Mouse (Mus musculus) megakaryocyte-erythroid progenitor cell, adult 5-6 weeks (primary cell): ENCODE results near the gene Exoc4. TPM values are rescaled to one million over a fixed set of nuclear protein-coding genes. Genes with fewer than 3 reads are reported as not detected.

Source experiments
- ATAC-seq: replicated peaks from 2 replicates; pipeline ENCODE4 v1.8.0; 2016; ENCODE audit warnings: mild to moderate bottlenecking, inconsistent platforms; ENCODE audit not compliant: severe bottlenecking, poor library complexity, low FRiP score, low TSS enrichment
- total RNA-seq, 2 experiments: library from RNA; stranded (forward) in 1 of 2; stranded (reverse) in 1 of 2; fragments of 200-1000, 215-1000 nt in 1 of 2; fragments of >200 nt in 1 of 2; fragmentation: Nextera tagmentation in 1 of 2; gene quantifications; 2 replicates each; pipeline ENCODE4 v1.2.3; 2014 to 2017

Exoc4 gene
- 49.6 and 58.1 TPM in 2 replicates for total RNA-seq (2014; fragmentation: Nextera tagmentation)
- 57.8 and 66.7 TPM in 2 replicates for total RNA-seq (2017)

- ATAC-seq, result peak; percentile 100
Measured at GRCm38 (mm10) chr6:33248894-33249758, at the start of gene Exoc4. Gene Exoc4, plus strand, starts transcription at chr6:33249085.

DNA sequence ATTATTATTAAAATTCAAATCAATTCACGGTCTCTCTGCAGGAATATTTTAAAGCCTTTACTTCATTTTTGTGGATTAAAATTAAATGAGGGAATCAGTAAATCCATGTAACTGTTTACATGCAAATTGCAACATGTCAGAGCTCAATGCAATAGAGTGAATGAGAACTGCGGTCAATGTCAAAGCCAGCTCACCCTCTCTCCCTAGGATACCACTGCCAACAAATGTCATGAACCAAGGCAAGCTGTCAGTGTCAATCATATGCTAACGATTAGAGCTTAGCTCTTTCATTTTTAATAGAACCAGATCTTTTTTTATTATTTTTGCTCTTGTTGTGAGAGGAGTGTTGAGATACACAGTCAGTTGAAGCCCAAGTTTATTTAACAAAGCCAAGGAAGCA, 30.1 kb upstream of the Exoc4 start:
- ATAC-seq, result no peak

- ATAC-seq, result no peak
Measured at GRCm38 (mm10) chr6:33226700-33227099, 22.2 kb upstream of the Exoc4 start.

GRCm38 (mm10) chr6:33227371-33227770, 21.5 kb upstream of the Exoc4 start:
- ATAC-seq, result no peak

GRCm38 (mm10) chr6:33241250-33241649, 7.6 kb upstream of the Exoc4 start:
- ATAC-seq, result no peak

DNA sequence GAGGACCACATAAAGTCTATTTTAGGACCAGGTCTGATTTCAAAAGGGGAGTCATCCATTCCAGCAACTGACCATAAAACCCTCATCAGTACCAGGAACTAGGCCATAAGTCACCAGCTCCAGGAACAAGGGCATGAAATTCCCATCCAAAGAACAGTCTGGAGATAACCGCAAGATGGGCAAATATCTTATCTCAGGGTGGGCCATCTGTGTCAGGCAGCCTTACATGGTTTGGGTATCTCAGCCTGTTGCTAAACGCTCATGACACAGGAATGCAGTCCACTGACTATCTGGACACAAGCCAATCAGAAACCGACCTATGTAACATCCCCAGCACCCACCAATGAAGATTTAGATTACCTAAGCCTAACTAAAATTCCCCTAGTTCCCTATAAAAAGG, 4.3 kb upstream of the Exoc4 start:
- ATAC-seq, result no peak

DNA sequence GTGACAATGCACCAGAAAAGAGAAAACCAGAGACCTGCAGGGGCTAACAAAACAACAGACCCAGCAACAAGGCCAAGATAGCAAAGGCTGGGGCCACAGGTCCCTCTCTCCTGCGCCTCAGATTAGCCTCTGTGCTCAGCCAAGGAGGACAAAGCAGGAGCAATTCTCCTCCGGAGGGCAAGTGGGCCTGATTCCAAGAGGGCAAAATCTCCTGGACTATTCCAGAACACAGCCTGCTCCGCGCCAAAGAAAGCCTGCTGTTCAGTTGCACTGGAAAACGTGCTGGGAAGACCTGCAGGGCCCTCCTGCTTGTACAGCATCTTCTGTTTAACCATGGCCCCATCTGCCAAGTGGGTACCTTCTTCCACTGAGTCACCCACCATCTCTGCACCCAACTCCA, 1.7 kb upstream of the Exoc4 start:
- ATAC-seq, result no peak

DNA sequence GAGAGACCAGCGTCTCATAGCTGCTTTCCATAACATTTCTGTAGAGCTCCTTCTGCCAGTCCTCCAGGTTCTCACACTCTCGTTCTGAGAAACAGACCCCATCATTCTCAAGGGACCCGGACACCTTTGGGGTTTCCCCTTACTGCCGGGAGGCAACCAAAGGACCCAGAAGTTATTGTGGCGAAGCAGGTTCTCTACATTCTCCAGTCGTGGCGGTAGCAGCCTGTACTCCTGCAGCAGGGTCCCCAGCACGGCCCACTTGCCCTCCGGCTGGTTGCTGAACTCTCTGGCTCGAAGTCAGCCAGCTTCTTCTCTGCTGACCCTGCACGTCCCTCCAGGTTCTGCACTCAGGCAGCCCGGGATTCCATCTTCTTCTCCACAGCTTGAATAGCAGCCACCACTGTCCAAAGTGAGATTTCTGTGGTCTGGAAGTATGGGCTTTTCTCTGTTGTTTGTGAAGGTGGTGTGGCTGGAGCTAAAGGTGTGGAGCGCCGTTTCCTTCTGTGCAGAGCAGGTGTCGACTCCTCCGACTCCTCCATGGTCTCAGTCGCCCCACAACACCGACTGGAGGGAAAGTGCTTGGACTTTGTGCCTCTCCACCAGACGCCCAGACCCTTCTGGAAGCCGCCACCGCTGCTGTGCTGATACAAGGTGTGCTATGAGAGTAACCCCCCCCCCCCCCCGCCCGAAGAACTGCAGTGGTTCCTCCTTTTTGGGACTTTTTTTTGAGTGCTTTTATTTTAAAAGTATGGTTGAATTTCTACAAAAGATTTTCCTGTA, 1.1 kb upstream of the Exoc4 start:
- no peak for ATAC-seq

DNA sequence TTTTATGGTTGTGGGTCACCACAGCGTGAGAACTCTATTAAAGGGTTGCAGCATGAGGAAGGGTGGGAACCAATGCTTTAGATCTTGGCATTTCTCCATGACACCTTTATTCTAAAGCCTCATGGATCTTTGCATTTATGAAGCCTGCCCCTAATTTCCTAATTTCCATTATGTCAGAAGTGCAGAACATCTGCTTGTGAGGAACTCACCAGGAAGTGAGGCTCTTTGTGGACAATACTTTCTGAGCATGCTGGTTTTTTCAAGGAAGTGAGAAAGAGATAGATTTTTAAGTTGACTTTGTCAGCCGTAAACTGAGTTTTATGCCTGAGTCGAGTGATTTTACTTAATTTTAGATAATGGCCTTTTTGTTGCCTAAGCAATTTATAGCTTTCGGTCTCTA, 7.8 kb downstream of the Exoc4 start:
- no peak for ATAC-seq

DNA sequence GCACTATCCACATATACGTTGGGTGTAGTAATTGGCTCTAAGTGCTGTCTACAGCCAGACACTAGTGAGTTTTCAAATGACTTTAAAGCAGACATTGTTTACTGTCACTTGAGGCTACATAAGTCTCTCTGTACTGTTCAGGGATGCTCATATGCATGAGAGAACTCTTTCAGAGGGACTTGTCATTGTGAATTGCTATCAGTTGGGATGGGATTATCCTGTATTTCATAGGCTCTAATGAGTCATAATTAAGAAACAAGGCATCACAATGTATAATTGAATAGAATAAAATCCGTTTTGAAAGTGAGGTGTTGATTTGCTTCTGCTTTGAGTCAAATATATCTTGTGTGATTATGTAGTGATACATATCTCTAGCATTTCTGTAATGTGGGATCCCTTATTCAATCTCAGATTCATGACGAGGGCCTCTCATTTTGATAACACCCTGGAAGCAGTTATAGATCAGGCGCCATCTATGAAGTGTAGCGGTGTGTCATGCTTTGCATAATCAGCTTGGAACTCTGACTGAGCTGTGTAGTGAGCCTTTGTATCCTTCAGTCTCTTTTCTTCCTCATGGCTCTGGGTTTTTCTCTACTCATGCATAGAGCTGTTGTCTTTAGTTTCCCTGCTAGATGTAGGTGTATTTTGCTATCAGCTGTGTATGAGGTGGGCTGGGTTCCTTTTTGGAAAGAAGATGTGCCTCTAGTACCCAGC, 8.3 kb downstream of the Exoc4 start:
- ATAC-seq, result no peak

- ATAC-seq, result peak; percentile 94
Measured at GRCm38 (mm10) chr6:33259926-33260325, 11.0 kb downstream of the Exoc4 start.

GRCm38 (mm10) chr6:33261606-33262005, 12.7 kb downstream of the Exoc4 start:
- no peak for ATAC-seq

DNA sequence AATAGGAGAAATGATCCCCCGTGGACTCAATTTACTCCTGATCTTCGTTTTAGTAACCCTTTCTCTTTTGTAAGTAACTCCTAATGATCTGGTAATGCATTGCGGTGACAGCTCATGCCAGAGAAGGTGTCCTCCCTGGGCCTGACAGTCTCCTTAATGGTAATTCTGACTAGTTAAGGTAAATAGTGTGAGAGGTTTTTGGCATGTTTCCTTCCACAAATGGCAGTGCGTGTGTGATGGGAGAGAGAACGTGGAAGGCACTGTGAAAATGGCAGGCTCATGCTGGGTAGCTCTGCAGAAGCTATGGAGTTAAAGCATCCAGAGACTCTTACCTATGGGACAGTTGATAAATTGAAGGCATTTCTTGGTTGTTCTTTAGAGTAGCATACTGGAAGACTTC, 15.1 kb downstream of the Exoc4 start:
- ATAC-seq, result no peak

GRCm38 (mm10) chr6:33264388-33264787, 15.5 kb downstream of the Exoc4 start:
- ATAC-seq, result no peak

GRCm38 (mm10) chr6:33267571-33267970, 18.7 kb downstream of the Exoc4 start:
- no peak for ATAC-seq

- no peak for ATAC-seq
Measured at GRCm38 (mm10) chr6:33283523-33283922, 34.6 kb downstream of the Exoc4 start.

DNA sequence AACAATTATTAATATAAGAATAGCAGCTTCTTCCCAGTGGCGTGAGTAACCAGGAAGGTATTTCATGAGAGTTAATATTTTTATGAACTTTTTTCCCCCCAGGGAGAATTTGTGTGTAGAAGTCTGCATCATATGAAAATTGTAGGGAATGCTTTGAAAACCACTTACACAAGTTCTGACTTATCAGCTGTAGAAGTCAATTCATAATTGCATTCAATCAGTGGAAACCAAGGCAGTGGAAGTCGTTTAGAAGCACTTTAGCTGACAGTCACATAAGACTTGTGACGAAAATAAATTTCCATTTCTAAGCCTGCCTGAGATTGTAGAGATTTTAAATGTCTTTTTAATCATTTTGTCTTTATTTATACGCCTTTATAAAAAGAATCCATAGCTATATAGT, 35.1 kb downstream of the Exoc4 start:
- ATAC-seq, result no peak

GRCm38 (mm10) chr6:33286376-33286775, 37.5 kb downstream of the Exoc4 start:
- ATAC-seq, result no peak

GRCm38 (mm10) chr6:33294626-33295025, 45.7 kb downstream of the Exoc4 start:
- no peak for ATAC-seq

DNA sequence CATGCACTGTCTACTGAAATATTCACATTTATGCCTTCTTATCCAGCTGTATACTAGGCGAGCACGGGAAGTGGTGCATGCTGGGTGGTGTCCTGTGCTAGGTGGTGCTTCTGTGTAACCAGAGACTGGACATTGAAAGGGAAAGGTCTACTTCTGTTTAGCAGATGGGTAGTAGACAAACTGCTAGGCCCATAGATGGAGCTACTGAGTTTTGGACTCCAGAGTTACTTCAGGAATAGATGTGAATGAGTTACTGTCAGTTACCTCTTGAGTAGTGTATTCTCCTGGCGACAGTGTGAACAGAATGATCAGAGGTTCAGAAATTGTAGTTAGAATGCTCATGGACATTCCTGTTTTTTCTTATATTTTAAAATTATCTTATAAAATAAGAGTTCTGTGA, 48.7 kb downstream of the Exoc4 start:
- ATAC-seq, result 0 out of 2 replicates have a peak, but pooled peaks have one; percentile 37
